11 mouse cellular contexts compared by ENCODE assay signal in genomic region chr17:56196860-56197259, GRCm38 (mm10). TPM values are rescaled to one million over a fixed set of nuclear protein-coding genes. Genes with fewer than 3 reads are reported as not detected.
DNase-seq lines count a peak whose midpoint lies in the region; ATAC-seq and TF ChIP-seq lines count a peak whose summit lies in the region.
"Had no signal": no experiment of that assay in that cellular context is flagged by ENCODE, and none has a peak within 500 bp of the region (broad histone marks: within the 10 kb centered on the region; RNA-seq: fewer than 3 reads in every experiment).

No protein-coding gene starts in this region.

- no peak overlapping the region for H3K4me2 ChIP-seq in heart, postnatal 0 days (ENCODE audit: low read depth, low read length)
- H3K4me2 ChIP-seq in neural tube, embryonic 15.5 days: no peak overlapping the region
- H3K4me2 ChIP-seq in stomach, postnatal 0 days (replicated peaks; ENCODE audit: low read depth): no peak overlapping the region
- H3K4me2 ChIP-seq: kidney, embryonic 15.5 days; liver, embryonic 15.5 days had no signal

- WGBS in heart, postnatal 0 days: 70% methylated on average over 2 of the region's 2 CpGs
- 73% methylated on average over 2 of the region's 2 CpGs for WGBS in neural tube, embryonic 15.5 days
- WGBS in stomach, postnatal 0 days: 77% methylated on average over 2 of the region's 2 CpGs

- H3K27me3 ChIP-seq in heart, postnatal 0 days (ENCODE audit: control insufficient read depth, insufficient read depth, low read length): no peaks in the 10 kb centered on the region
- no peaks in the 10 kb centered on the region for H3K27me3 ChIP-seq in neural tube, embryonic 15.5 days (replicated peaks)
- H3K27me3 ChIP-seq in stomach, postnatal 0 days (ENCODE audit: control insufficient read depth, insufficient read depth, low read length): no peaks in the 10 kb centered on the region
- H3K27me3 ChIP-seq: kidney, embryonic 15.5 days; liver, embryonic 15.5 days had no signal

- ATAC-seq in heart, postnatal 0 days (ENCODE audit: insufficient read depth, low read depth): no peak
- ATAC-seq in neural tube, embryonic 15.5 days (ENCODE audit: low FRiP score): no peak
- 0 out of 2 replicates have a peak, but pooled peaks have one; percentile 2 for ATAC-seq in stomach, postnatal 0 days (ENCODE audit: low FRiP score, low TSS enrichment)
- no peak for ATAC-seq in activated CD4-positive, CD25-positive, alpha-beta regulatory T cell, adult 4 months
- ATAC-seq in frontal cortex, adult (ENCODE audit: low TSS enrichment): no peak

- DNase-seq in heart, postnatal 0 days (ENCODE audit: low spot score): no peak
- no peak for DNase-seq in heart, postnatal 25 days (ENCODE audit: low spot score)
- peak; percentile 27 for DNase-seq in neural tube, embryonic 10.5 days (ENCODE audit: extremely low spot score, low spot score)
- no peak for DNase-seq in stomach, postnatal 0 days (ENCODE audit: low spot score)
- DNase-seq: cerebellum, postnatal 25 days had no signal

- no peak for TF ChIP-seq POLR2A in embryonic fibroblast, embryonic 13.5 days (IDR thresholded peaks at IDR 0.05; ENCODE audit: low read depth, low read length)

- no peak overlapping the region for H3K27ac ChIP-seq in heart, postnatal 0 days (ENCODE audit: low read depth)
- H3K27ac ChIP-seq in neural tube, embryonic 15.5 days (replicated peaks): no peak overlapping the region
- no peak overlapping the region for H3K27ac ChIP-seq in embryonic fibroblast, embryonic 13.5 days (ENCODE audit: insufficient read depth, low read length)
- H3K27ac ChIP-seq in stomach, postnatal 0 days (replicated peaks): no peak overlapping the region
- H3K27ac ChIP-seq: kidney, embryonic 15.5 days; liver, embryonic 15.5 days had no signal

- no peak overlapping the region for H3K9ac ChIP-seq in heart, postnatal 0 days (replicated peaks; ENCODE audit: low read depth, low read length)
- H3K9ac ChIP-seq in neural tube, embryonic 15.5 days (replicated peaks): no peak overlapping the region
- no peak overlapping the region for H3K9ac ChIP-seq in stomach, postnatal 0 days (ENCODE audit: low read length)
- H3K9ac ChIP-seq: kidney, embryonic 15.5 days; liver, embryonic 15.5 days had no signal

- no peaks in the 10 kb centered on the region for H3K4me1 ChIP-seq in heart, postnatal 0 days (ENCODE audit: control insufficient read depth, insufficient read depth)
- no peaks in the 10 kb centered on the region for H3K4me1 ChIP-seq in neural tube, embryonic 15.5 days
- no peaks in the 10 kb centered on the region for H3K4me1 ChIP-seq in embryonic fibroblast, embryonic 13.5 days (ENCODE audit: control insufficient read depth, insufficient read depth, low read length)
- H3K4me1 ChIP-seq in stomach, postnatal 0 days (replicated peaks; ENCODE audit: control insufficient read depth, insufficient read depth): no peaks in the 10 kb centered on the region
- H3K4me1 ChIP-seq: kidney, embryonic 15.5 days; liver, embryonic 15.5 days had no signal

- H3K4me3 ChIP-seq in heart, postnatal 0 days (ENCODE audit: low read depth, low read length): no peak overlapping the region
- no peak overlapping the region for H3K4me3 ChIP-seq in neural tube, embryonic 15.5 days (replicated peaks)
- no peak overlapping the region for H3K4me3 ChIP-seq in embryonic fibroblast, embryonic 13.5 days (ENCODE audit: insufficient read depth, low read length)
- no peak overlapping the region for H3K4me3 ChIP-seq in stomach, postnatal 0 days (ENCODE audit: low read depth, low read length)
- H3K4me3 ChIP-seq: kidney, embryonic 15.5 days; liver, embryonic 15.5 days had no signal

- peaks cover 84% of the 10 kb centered on the region for H3K36me3 ChIP-seq in heart, postnatal 0 days (replicated peaks; ENCODE audit: control insufficient read depth, insufficient read depth, low read length)
- peaks cover 89% of the 10 kb centered on the region for H3K36me3 ChIP-seq in neural tube, embryonic 15.5 days
- peaks cover 29% of the 10 kb centered on the region for H3K36me3 ChIP-seq in stomach, postnatal 0 days (ENCODE audit: control insufficient read depth, insufficient read depth, low read length)

- intact Hi-C loops in heart, postnatal 25 days (cut with DNase I): loop anchor here (5.0 kb wide), 1 partner anchor 55 kb away; no protein-coding TSS in a partner anchor

- TF ChIP-seq EP300 in heart, postnatal 0 days (IDR thresholded peaks at IDR 0.05; ENCODE audit: low read depth): no peak
- TF ChIP-seq EP300 in stomach, postnatal 0 days (optimal IDR thresholded peaks at IDR 0.05): no peak

- H3K9me3 ChIP-seq in heart, postnatal 0 days (replicated peaks; ENCODE audit: control insufficient read depth, low read length): no peaks in the 10 kb centered on the region
- H3K9me3 ChIP-seq in neural tube, embryonic 15.5 days (replicated peaks): no peaks in the 10 kb centered on the region
- no peaks in the 10 kb centered on the region for H3K9me3 ChIP-seq in stomach, postnatal 0 days (ENCODE audit: control insufficient read depth, low read length)
- H3K9me3 ChIP-seq: kidney, embryonic 15.5 days; liver, embryonic 15.5 days had no signal

- peak; percentile 44 for TF ChIP-seq CTCF in heart, postnatal 0 days (IDR thresholded peaks at IDR 0.05; ENCODE audit: low read depth)
- TF ChIP-seq CTCF in embryonic fibroblast, embryonic 13.5 days (IDR thresholded peaks at IDR 0.05; ENCODE audit: borderline replicate concordance, insufficient read depth, low read length): 0 out of 2 replicates have a peak, but pooled peaks have one; percentile 14
- peak; percentile 72 for TF ChIP-seq CTCF in stomach, postnatal 0 days (IDR thresholded peaks at IDR 0.05; ENCODE audit: low read depth)

RNA-seq across cellular contexts. Expression of gene Mydgf, which starts 13.1 kb away (rescaled TPM):
- 42.9 and 43.2 TPM in 2 replicates for total RNA-seq in heart, postnatal 0 days (2014; rRNA removed; ENCODE audit: low replicate concordance)
- polyA plus RNA-seq in heart, postnatal 0 days (2015; fragmentation: Nextera tagmentation; extraction: Ambion mirVana): 50.2 and 52.0 TPM in 2 replicates
- total RNA-seq in heart, postnatal 25 days (2021): 10 to 100 TPM; 30.2 to 33.0 TPM
- 80.3 and 82.3 TPM in 2 replicates for polyA plus RNA-seq in neural tube, embryonic 15.5 days (2015; fragmentation: Nextera tagmentation; extraction: Ambion mirVana)
- polyA plus RNA-seq in embryonic fibroblast, embryonic 13.5 days (2011; ENCODE audit: insufficient read length, low read depth, missing spikeins): 55.2 and 63.0 TPM in 2 replicates
- polyA plus RNA-seq in stomach, postnatal 0 days (2015; fragmentation: Nextera tagmentation; extraction: Ambion mirVana): 77.0 and 83.0 TPM in 2 replicates
- polyA plus RNA-seq in activated CD4-positive, CD25-positive, alpha-beta regulatory T cell, adult 4 months (2017; shearing (Covaris generic)): 10 to 100 TPM; 57.3 to 59.9 TPM

RNA-seq across cellular contexts. Expression of gene Dpp9, which starts 21.8 kb away (rescaled TPM):
- total RNA-seq in heart, postnatal 0 days (2014; rRNA removed; ENCODE audit: low replicate concordance): 25.9 and 29.0 TPM in 2 replicates
- 12.6 and 13.3 TPM in 2 replicates for polyA plus RNA-seq in heart, postnatal 0 days (2015; fragmentation: Nextera tagmentation; extraction: Ambion mirVana)
- total RNA-seq in heart, postnatal 25 days (2021): 10 to 100 TPM; 37.1 to 39.1 TPM
- polyA plus RNA-seq in neural tube, embryonic 15.5 days (2015; fragmentation: Nextera tagmentation; extraction: Ambion mirVana): 22.4 and 27.2 TPM in 2 replicates
- polyA plus RNA-seq in embryonic fibroblast, embryonic 13.5 days (2011; ENCODE audit: insufficient read length, low read depth, missing spikeins): 27.8 and 28.8 TPM in 2 replicates
- 13.8 and 14.0 TPM in 2 replicates for polyA plus RNA-seq in stomach, postnatal 0 days (2015; fragmentation: Nextera tagmentation; extraction: Ambion mirVana)
- polyA plus RNA-seq in activated CD4-positive, CD25-positive, alpha-beta regulatory T cell, adult 4 months (2017; shearing (Covaris generic)): 10 to 100 TPM; 11.5 to 16.9 TPM

RNA-seq across cellular contexts. Expression of gene Tnfaip8l1, which starts 34.6 kb away (rescaled TPM):
- total RNA-seq in heart, postnatal 0 days (2014; rRNA removed; ENCODE audit: low replicate concordance): 3.4 and 16.5 TPM in 2 replicates
- polyA plus RNA-seq in heart, postnatal 0 days (2015; fragmentation: Nextera tagmentation; extraction: Ambion mirVana): 4.9 and 5.6 TPM in 2 replicates
- 1 to 10 TPM; 2.2 to 2.5 TPM for total RNA-seq in heart, postnatal 25 days (2021)
- polyA plus RNA-seq in neural tube, embryonic 15.5 days (2015; fragmentation: Nextera tagmentation; extraction: Ambion mirVana): 10.5 and 10.6 TPM in 2 replicates
- 0.72 and 2.1 TPM in 2 replicates for polyA plus RNA-seq in embryonic fibroblast, embryonic 13.5 days (2011; ENCODE audit: insufficient read length, low read depth, missing spikeins)
- 4.4 and 5.2 TPM in 2 replicates for polyA plus RNA-seq in stomach, postnatal 0 days (2015; fragmentation: Nextera tagmentation; extraction: Ambion mirVana)
- 10 to 100 TPM; 34.9 to 38.7 TPM for polyA plus RNA-seq in activated CD4-positive, CD25-positive, alpha-beta regulatory T cell, adult 4 months (2017; shearing (Covaris generic))

RNA-seq across cellular contexts. Expression of gene Sema6b, which starts 56.7 kb away (rescaled TPM):
- total RNA-seq in heart, postnatal 0 days (2014; rRNA removed; ENCODE audit: low replicate concordance): 7.9 and 10.4 TPM in 2 replicates
- polyA plus RNA-seq in heart, postnatal 0 days (2015; fragmentation: Nextera tagmentation; extraction: Ambion mirVana): 0.81 and 0.93 TPM in 2 replicates
- 1 to 10 TPM; 7.3 to 8.8 TPM for total RNA-seq in heart, postnatal 25 days (2021)
- 12.3 and 16.2 TPM in 2 replicates for polyA plus RNA-seq in neural tube, embryonic 15.5 days (2015; fragmentation: Nextera tagmentation; extraction: Ambion mirVana)
- 0.21 and 0.52 TPM in 2 replicates for polyA plus RNA-seq in embryonic fibroblast, embryonic 13.5 days (2011; ENCODE audit: insufficient read length, low read depth, missing spikeins)
- polyA plus RNA-seq in stomach, postnatal 0 days (2015; fragmentation: Nextera tagmentation; extraction: Ambion mirVana): 0.31 and 0.39 TPM in 2 replicates
- not detected for polyA plus RNA-seq in activated CD4-positive, CD25-positive, alpha-beta regulatory T cell, adult 4 months (2017; shearing (Covaris generic))

RNA-seq across cellular contexts. Expression of gene Fem1a, which starts 59.8 kb away (rescaled TPM):
- 82.1 and 84.3 TPM in 2 replicates for total RNA-seq in heart, postnatal 0 days (2014; rRNA removed; ENCODE audit: low replicate concordance)
- polyA plus RNA-seq in heart, postnatal 0 days (2015; fragmentation: Nextera tagmentation; extraction: Ambion mirVana): 29.5 and 37.1 TPM in 2 replicates
- total RNA-seq in heart, postnatal 25 days (2021): 100 to 1,000 TPM; 102 to 105 TPM
- 16.2 and 16.9 TPM in 2 replicates for polyA plus RNA-seq in neural tube, embryonic 15.5 days (2015; fragmentation: Nextera tagmentation; extraction: Ambion mirVana)
- polyA plus RNA-seq in embryonic fibroblast, embryonic 13.5 days (2011; ENCODE audit: insufficient read length, low read depth, missing spikeins): 9.7 and 10.6 TPM in 2 replicates
- polyA plus RNA-seq in stomach, postnatal 0 days (2015; fragmentation: Nextera tagmentation; extraction: Ambion mirVana): 9.6 and 10.0 TPM in 2 replicates
- 1 to 10 TPM; 4.5 to 5.8 TPM for polyA plus RNA-seq in activated CD4-positive, CD25-positive, alpha-beta regulatory T cell, adult 4 months (2017; shearing (Covaris generic))

Comparison
In these comparisons a context has a peak if more than half of its experiments do, and no peak if none do; other contexts are left out.
1. CTCF ChIP-seq: peak in every context shown above with its lines; median percentile 72 in stomach, postnatal 0 days; 44 in heart, postnatal 0 days; 14 in embryonic fibroblast, embryonic 13.5 days.